Mouse (Mus musculus) embryonic facial prominence, embryonic 14.5 days (tissue): ENCODE results near the gene Camta2. TPM values are rescaled to one million over a fixed set of nuclear protein-coding genes. Genes with fewer than 3 reads are reported as not detected.
A peak's percentile ranks its signal among the peaks of the same experiment; 100 is the strongest.

Experiments used
- ATAC-seq: fragments of 200-750 bp; cut with Nextera tagmentation; 2 replicates; pipeline ENCODE4 v1.8.0; 2017; ENCODE audit warnings: low read depth, moderate number of reproducible peaks, moderate TSS enrichment
- DNase-seq: peaks from one replicate; pipeline ENCODE4 v3.0.0-alpha.2; 2015; ENCODE audit warnings: low spot score
- H3K27ac ChIP-seq: fragments of 300-500 bp; sonication (generic); replicated peaks from 2 replicates; pipeline ENCODE4 v1.5.1; 2014; ENCODE audit warnings: low read depth, mild to moderate bottlenecking, low read length, moderate library complexity
- H3K27me3 ChIP-seq: fragments of 300-500 bp; sonication (generic); replicated peaks from 2 replicates; pipeline ENCODE4 v1.6.1; 2014; ENCODE audit warnings: low read length; ENCODE audit not compliant: control insufficient read depth, insufficient read depth
- H3K36me3 ChIP-seq: fragments of 300-500 bp; sonication (generic); 2 replicates; pipeline ENCODE4 v1.6.1; 2014; ENCODE audit warnings: low read length, mixed read lengths; ENCODE audit not compliant: control insufficient read depth, insufficient read depth
- H3K4me1 ChIP-seq: fragments of 300-500 bp; sonication (generic); 2 replicates; pipeline ENCODE4 v1.6.1; 2014; ENCODE audit warnings: antibody characterized with exemption, low read length; ENCODE audit not compliant: control insufficient read depth, insufficient read depth
- H3K4me2 ChIP-seq: fragments of 300-500 bp; sonication (generic); 2 replicates; pipeline ENCODE4 v1.6.1; 2014; ENCODE audit warnings: low read depth, mild to moderate bottlenecking, low read length, moderate library complexity, mixed read lengths
- H3K4me3 ChIP-seq: fragments of 300-500 bp; sonication (generic); 2 replicates; pipeline ENCODE4 v1.5.1; 2014; ENCODE audit warnings: low read depth, mild to moderate bottlenecking, low read length
- H3K9ac ChIP-seq: fragments of 300-500 bp; sonication (generic); 2 replicates; pipeline ENCODE4 v1.6.1; 2014; ENCODE audit warnings: low read depth, mild to moderate bottlenecking, low read length, moderate library complexity, mixed read lengths
- H3K9me3 ChIP-seq: fragments of 300-500 bp; sonication (generic); 2 replicates; pipeline ENCODE4 v1.6.1; 2016; ENCODE audit warnings: low read length; ENCODE audit not compliant: control insufficient read depth
- WGBS: fragments of 180-500 bp; shearing (Covaris S2); extraction: QIAGEN DNeasy Blood & Tissue Kit; methylation state at CpG from one replicate; pipeline ENCODE4 v1.1.7; 2014; 5-methylcytosine and 5-hydroxymethylcytosine counted together
- polyA plus RNA-seq: library from polyadenylated mRNA; unstranded; fragments of >200 nt; fragmentation: Nextera tagmentation; extraction: Ambion mirVana; gene quantifications from 2 replicates; pipeline ENCODE4 v1.2.1, GENCODE M21; 2014

Gene Camta2
- polyA plus RNA-seq, 1 experiment from 2014 or later = 12.6 TPM

DNA sequence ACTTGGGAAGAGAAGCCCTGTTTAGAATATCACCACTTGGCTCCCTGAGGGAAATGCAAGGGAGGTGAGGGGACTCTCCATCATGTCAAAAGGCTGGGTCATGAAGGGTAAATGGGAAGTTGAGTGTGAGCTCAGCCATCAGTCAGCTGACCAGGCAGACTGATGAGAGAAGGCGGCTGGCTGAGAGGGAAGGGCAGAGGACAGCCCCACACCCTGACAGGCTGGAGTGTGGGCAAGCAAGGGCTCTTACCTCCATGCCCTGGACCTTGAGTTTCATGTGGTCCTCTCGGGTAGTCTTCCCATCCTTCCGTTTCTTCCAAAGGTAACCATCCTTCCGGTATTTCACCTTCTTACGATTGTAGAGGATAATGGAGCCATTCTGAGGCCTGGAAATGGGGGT is 4.3 kb downstream of the Camta2 start:
- Histone ChIP-seq H3K9me3 (no peaks in the 10 kb centered on the region), H3K27me3 (no peaks in the 10 kb centered on the region), H3K36me3 (peaks cover 51% of the 10 kb centered on the region), H3K27ac (no peak overlapping the region), H3K9ac (no peak overlapping the region), H3K4me2 (no peak overlapping the region), H3K4me3 (no peak overlapping the region), H3K4me1 (peaks cover 5% of the 10 kb centered on the region; the same call in 1 of the 2 replicates)
- ATAC-seq = no peak
- 90% methylated on average over 5 of the region's 5 CpGs for whole genome bisulfite sequencing
- no peak for DNase-seq

- Histone ChIP-seq H3K4me2 (no peak overlapping the region), H3K4me1 (no peaks in the 10 kb centered on the region; the same call in 1 of the 2 replicates), H3K9me3 (no peaks in the 10 kb centered on the region), H3K27ac (no peak overlapping the region), H3K9ac (0 out of 2 replicates have a peak overlapping the region, but pooled peaks have one; percentile 10), H3K4me3 (no peak overlapping the region), H3K27me3 (no peaks in the 10 kb centered on the region), H3K36me3 (peaks cover 58% of the 10 kb centered on the region)
- DNase-seq (peak; percentile 61), ATAC-seq (peak; percentile 65; the same call in 1 of the 2 replicates)
- 23% methylated on average over 11 of the region's 11 CpGs for WGBS
These were observed 5.9 kb downstream of the Camta2 start for GRCm38 (mm10) chr11:70681897-70682581.

GRCm38 (mm10) chr11:70681170-70681569 is 6.7 kb downstream of the Camta2 start:
- Histone ChIP-seq H3K4me3 (no peak overlapping the region), H3K9me3 (no peaks in the 10 kb centered on the region), H3K27ac (no peak overlapping the region), H3K36me3 (peaks cover 63% of the 10 kb centered on the region), H3K4me2 (no peak overlapping the region), H3K4me1 (no peaks in the 10 kb centered on the region; the same call in 1 of the 2 replicates), H3K27me3 (no peaks in the 10 kb centered on the region), H3K9ac (no peak overlapping the region)
- WGBS = 58% methylated on average over 12 of the region's 12 CpGs
- no peak for DNase-seq
- ATAC-seq = no peak

DNA sequence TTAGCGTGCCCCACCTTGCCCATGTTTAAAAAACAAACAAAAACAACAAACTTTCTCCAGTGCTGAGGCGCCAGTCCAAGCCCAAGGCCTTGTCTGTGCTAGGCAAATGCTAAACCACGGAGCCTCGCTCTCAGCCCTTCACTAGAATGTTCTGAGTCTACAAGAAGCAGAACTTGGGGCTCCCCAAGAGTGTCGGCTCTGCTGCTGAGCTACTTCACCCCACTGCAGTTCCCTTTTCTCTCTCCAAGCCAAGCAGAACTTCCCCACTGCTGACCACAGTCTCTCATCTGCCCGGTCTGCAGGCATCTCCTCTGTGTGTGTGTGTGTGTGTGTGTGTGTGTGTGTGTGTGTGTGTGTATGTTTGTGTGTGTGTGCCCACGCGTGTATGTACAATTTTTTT is 8.0 kb downstream of the Camta2 start:
- Histone ChIP-seq H3K27ac (no peak overlapping the region), H3K4me3 (no peak overlapping the region), H3K9ac (no peak overlapping the region), H3K4me1 (no peaks in the 10 kb centered on the region; the same call in 1 of the 2 replicates), H3K4me2 (no peak overlapping the region), H3K36me3 (peaks cover 72% of the 10 kb centered on the region), H3K9me3 (no peaks in the 10 kb centered on the region), H3K27me3 (no peaks in the 10 kb centered on the region)
- ATAC-seq = no peak
- WGBS = 94% methylated on average over 6 of the region's 8 CpGs
- no peak for DNase-seq

DNA sequence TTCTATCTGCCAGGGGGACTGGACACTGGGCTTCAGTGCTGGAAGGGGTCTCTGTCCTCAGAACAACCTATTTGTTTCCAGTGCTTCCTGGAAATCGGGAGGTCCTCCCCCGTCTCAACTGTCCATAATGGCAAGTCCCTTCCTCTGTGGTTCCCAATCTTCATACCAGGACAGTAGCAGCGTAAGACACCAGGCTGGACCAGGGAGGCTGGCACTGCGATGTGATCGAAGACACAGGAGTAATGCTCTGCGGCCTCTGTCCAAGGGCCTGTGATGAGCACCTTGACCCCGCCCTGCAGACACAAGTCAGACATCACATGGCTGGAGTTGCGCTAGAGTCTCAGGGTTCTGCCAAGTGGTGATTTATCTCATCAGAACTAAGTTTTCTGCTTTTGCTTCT is 8.5 kb downstream of the Camta2 start:
- Histone ChIP-seq H3K36me3 (peaks cover 74% of the 10 kb centered on the region), H3K4me1 (no peaks in the 10 kb centered on the region; the same call in 1 of the 2 replicates), H3K9me3 (no peaks in the 10 kb centered on the region), H3K4me3 (no peak overlapping the region), H3K9ac (no peak overlapping the region), H3K27me3 (no peaks in the 10 kb centered on the region), H3K4me2 (no peak overlapping the region), H3K27ac (no peak overlapping the region)
- 97% methylated on average over 8 of the region's 8 CpGs for WGBS
- DNase-seq (no peak), ATAC-seq (no peak)

DNA sequence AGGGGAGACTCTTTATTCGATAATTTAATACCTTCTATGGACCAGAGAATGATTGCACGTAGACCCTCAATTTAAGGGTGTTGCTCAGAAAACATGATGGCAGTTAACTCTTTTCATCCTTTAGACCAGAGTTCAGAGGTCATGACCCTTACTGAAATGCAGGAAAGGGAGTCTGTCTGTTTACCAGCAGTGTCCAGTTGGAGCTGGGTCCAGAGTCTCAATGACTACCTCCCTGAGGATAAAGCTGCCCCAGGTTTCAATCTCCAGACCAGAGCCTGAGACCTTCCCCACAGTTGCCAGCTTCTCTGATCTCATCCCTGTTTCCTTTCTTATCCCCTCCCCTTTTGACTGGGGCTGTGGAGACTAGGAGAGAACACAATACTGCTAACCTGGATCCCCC is 9.3 kb downstream of the Camta2 start:
- WGBS = 48% methylated on average over 2 of the region's 2 CpGs
- Histone ChIP-seq H3K9me3 (no peaks in the 10 kb centered on the region), H3K27me3 (no peaks in the 10 kb centered on the region), H3K4me1 (no peaks in the 10 kb centered on the region; the same call in 1 of the 2 replicates), H3K4me3 (no peak overlapping the region), H3K27ac (no peak overlapping the region), H3K4me2 (no peak overlapping the region), H3K9ac (no peak overlapping the region), H3K36me3 (peaks cover 74% of the 10 kb centered on the region)
- DNase-seq = no peak
- no peak for ATAC-seq

DNA sequence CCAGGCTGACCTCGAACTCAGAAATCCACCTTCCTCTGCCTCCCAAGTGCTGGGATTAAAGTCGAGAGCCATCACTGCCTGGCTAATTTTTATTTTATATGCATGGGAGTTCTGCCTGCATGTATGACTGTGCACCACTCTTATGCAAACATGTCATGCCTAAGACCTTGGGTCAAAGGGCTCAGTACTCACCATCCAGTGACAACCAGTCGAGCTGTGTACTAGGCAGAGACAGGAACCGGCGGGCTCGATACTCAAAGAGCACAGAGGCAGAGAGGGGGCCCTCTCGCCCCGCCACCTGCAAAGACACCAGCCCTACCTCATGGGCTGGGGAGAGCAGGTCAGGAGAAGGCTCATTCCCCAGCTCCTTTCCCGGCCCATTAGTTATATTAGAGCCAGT is 9.8 kb downstream of the Camta2 start:
- Histone ChIP-seq H3K36me3 (peaks cover 72% of the 10 kb centered on the region), H3K4me2 (no peak overlapping the region), H3K27me3 (no peaks in the 10 kb centered on the region), H3K4me1 (no peaks in the 10 kb centered on the region; the same call in 1 of the 2 replicates), H3K9ac (no peak overlapping the region), H3K9me3 (no peaks in the 10 kb centered on the region), H3K4me3 (no peak overlapping the region), H3K27ac (no peak overlapping the region)
- DNase-seq = no peak
- ATAC-seq = no peak
- 83% methylated on average over 9 of the region's 9 CpGs for WGBS

DNA sequence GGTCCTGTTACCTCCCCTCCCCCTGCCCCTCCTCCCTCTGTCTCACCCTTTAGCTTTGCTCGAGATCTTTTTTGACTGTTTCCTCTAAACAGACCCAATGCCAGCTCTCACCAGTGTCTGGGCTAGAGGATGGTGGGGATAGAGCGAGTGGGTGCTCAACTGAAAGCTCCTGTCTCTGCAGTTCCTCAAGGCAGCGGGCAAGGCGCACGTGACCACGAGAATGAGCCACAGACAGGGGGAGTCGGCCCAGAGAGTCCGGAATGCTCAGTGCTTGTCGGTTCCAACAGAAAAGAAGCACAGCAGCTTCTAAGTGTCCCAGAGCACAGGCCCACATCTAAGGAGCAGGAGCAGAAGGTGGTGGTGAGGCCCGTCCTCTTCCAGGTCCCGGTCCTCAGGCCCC is 13.4 kb downstream of the Camta2 start:
- Histone ChIP-seq H3K27ac (no peak overlapping the region), H3K36me3 (peaks cover 46% of the 10 kb centered on the region), H3K9me3 (no peaks in the 10 kb centered on the region), H3K4me3 (no peak overlapping the region), H3K4me2 (no peak overlapping the region), H3K4me1 (0 out of 2 replicates have a peak, but pooled peaks cover 4% of the 10 kb centered on the region), H3K9ac (no peak overlapping the region), H3K27me3 (no peaks in the 10 kb centered on the region)
- DNase-seq (no peak), ATAC-seq (no peak)
- WGBS = 70% methylated on average over 11 of the region's 11 CpGs

DNA sequence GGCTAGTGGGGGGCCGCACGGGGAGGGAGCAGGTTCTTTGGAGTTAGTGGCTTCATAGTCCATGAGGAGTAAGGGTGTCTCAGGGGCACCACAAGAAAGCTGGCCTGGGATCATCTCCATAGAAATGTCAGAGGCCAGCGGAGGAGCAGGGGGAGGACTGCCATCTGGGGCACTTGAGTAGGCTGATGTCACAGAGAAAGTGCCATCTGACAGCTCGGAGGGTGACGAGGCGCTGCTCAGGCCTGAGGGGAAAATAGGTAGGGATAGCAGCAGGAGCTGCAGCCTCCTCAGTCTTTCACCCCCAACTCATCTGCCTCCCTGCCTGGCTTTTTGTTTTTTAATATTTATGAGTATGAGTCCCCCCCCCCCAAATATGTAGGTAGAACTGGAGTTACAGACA is 13.9 kb downstream of the Camta2 start:
- H3K4me3 ChIP-seq = no peak overlapping the region
- no peaks in the 10 kb centered on the region for H3K9me3 ChIP-seq
- H3K27me3 ChIP-seq = no peaks in the 10 kb centered on the region
- no peak overlapping the region for H3K27ac ChIP-seq
- H3K4me2 ChIP-seq = no peak overlapping the region
- 69% methylated on average over 6 of the region's 6 CpGs for WGBS
- H3K36me3 ChIP-seq = peaks cover 42% of the 10 kb centered on the region
- no peak for DNase-seq
- 0 out of 2 replicates have a peak, but pooled peaks cover 4% of the 10 kb centered on the region for H3K4me1 ChIP-seq
- no peak overlapping the region for H3K9ac ChIP-seq
- no peak for ATAC-seq
